Mouse (Mus musculus): ENCODE results near the gene 6430548M08Rik.

GRCm38 (mm10) chr8:120074516-120074915, 39.4 kb upstream of the 6430548M08Rik start:
- no peak for TF ChIP-seq GATA1 (IDR thresholded peaks at IDR 0.05; ENCODE audit: borderline replicate concordance, low read length)
- no peak for TF ChIP-seq FLI1 (IDR thresholded peaks at IDR 0.05; ENCODE audit: low read length)
